Mouse (Mus musculus) adrenal gland, postnatal 4 days (tissue): ENCODE measurements around the gene Mesp1. TPM values are rescaled to one million over a fixed set of nuclear protein-coding genes. Genes with fewer than 3 reads are reported as not detected.

ENCODE experiments used
- DNase-seq, 2 experiments: peaks; one replicate each; pipeline ENCODE4 v3.0.0; 2021 to 2022; ENCODE audit warnings: low spot score in 2 of 2, mixed read lengths in 2 of 2
- total RNA-seq, 2 experiments: library from RNA; stranded (reverse); gene quantifications; 2 replicates each; pipeline ENCODE4 v1.2.3; 2021

Gene Mesp1
- total RNA-seq, 2 experiments from 2014 or later, result 0.31 TPM; not detected in 1

DNA sequence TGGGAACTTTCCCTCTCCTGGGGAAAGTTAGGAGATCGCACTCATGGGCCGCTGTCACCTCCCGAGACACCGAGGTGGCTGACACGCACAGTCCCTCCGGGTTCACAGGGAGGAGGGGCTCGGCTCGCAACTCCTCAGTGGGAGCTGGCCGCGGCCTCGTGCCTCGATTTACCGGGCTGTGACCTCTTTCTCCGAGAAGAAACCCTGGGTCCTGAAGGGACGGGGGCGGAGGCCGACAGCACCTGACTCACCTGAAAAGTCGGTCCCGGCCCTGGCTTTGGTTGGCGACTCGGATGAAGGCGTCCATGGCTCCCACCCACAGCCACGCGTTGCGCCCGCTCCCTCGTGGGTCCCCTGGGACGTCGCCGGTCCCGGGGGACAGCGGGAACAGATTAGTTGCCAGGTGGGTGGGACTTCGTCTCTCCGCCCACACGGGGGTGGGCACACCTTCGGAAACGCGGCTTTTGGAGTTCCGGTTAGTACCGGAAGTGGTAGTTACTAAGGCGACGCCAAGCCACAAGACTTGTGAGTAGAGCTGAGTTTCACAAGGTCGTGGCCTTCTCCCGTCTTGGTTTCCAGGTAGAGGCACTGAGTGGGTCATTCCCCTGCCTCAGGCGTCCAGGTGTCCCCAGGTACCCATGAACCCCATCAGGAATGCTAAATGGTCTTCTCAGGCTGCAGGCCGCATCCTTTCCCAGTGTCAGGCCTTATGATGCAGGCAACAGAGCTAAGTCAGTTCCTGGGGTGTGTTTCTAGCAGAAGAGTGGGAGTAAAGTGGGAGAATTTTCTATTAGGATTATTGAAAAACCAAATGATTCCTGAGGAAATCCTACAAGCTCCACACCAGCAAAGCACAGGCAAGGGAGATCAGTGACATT is 50.7 kb downstream of the Mesp1 start, which contains the start of the genes Pex11a and Wdr93:
Gene Pex11a, minus strand, starts transcription at position 473 of the 878 bp plus-strand sequence.
Gene Wdr93, plus strand, starts transcription at position 505 of the 878 bp plus-strand sequence.
- DNase-seq, result peak; percentile 52 to 60

DNA sequence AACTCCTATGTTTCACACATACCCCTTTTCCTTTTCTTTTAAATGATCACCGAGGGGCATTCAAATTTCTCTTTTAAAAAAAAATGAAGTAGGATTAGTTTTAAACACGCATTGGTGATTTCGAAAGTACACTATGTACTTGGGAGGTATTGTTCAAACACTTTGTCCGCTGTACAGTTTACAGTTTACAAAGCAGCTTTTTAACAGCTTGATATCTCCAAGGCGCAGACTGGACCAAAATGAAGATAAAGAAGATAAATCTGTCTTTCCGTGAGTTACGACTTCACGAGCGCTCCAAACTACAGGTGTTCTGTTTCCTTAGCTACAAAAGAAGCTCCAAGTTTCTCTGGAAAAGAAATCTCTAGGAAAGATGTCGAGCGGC is 51.3 kb downstream of the Mesp1 start:
- no peak for DNase-seq

Other genes with a start within 250 kb of the Mesp1 start
- 10 to 100 TPM in 1 of 2 experiments, 1 to 10 TPM in 1; 1.7 to 12.8 TPM for gene Rhcg, start 176.1 kb downstream of the Mesp1 start, total RNA-seq
- 1 to 10 TPM; 6.3 to 6.4 TPM for gene Ticrr, start 133.6 kb downstream of the Mesp1 start, total RNA-seq
- gene Kif7, start 78.1 kb downstream of the Mesp1 start, total RNA-seq, result 10 to 100 TPM; 10.6 to 11.0 TPM
- gene Plin1, start 60.9 kb downstream of the Mesp1 start, total RNA-seq, result 100 to 1,000 TPM; 360 to 412 TPM
- gene Pex11a, start 50.7 kb downstream of the Mesp1 start, total RNA-seq, result 10 to 100 TPM; 35.7 to 37.7 TPM
- gene Wdr93, start 50.6 kb downstream of the Mesp1 start, total RNA-seq, result 1 to 10 TPM; 2.7 to 2.9 TPM
- gene Mesp2, start 16.9 kb upstream of the Mesp1 start, total RNA-seq, result 1 to 10 TPM; 1.5 to 1.9 TPM
- 10 to 100 TPM; 36.1 to 59.6 TPM for gene Anpep, start 67.3 kb upstream of the Mesp1 start, total RNA-seq
- 10 to 100 TPM; 34.4 to 34.5 TPM for gene Ap3s2, start 126.9 kb upstream of the Mesp1 start, total RNA-seq
- gene Arpin, start 141.6 kb upstream of the Mesp1 start, total RNA-seq, result 10 to 100 TPM; 26.0 to 29.6 TPM
- 10 to 100 TPM; 25.2 to 25.5 TPM for gene Zfp710, start 231.0 kb upstream of the Mesp1 start, total RNA-seq